Mouse (Mus musculus): ENCODE measurements around the gene Gm11172.
"Not testable (repeated sequence)": the region's sequence is repeated elsewhere in the genome, so short reads cannot be mapped to it uniquely, and the experiment has no call there.

Gm11172 gene

GRCm38 (mm10) chr16:10834911-10835587 is 22.3 kb downstream of the Gm11172 start, which contains the start of gene Rmi2:
TSS of gene Rmi2 (plus strand) at chr16:10835059.
- DNase-seq, result peak; percentile 90 to 94

DNA sequence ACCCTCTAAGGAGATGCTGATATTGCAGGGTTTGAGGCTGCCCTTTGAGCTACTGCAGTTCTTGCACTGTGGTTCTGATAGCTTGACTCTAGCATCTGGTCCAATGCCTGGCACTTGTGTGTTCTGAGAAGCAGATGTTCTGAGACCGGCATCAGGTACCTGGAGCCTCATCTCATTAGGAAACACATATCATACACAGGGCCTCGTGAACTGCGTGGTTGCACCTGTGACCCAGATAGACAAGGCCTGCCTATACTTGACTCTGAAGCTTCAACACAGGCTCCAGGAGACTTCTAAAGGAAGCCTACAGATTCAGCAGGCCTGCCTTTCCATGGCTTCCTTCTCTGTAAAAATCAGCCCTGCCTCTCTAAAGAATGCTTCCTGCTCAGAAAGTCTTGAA is 23.7 kb downstream of the Gm11172 start:
- no peak for DNase-seq

DNA sequence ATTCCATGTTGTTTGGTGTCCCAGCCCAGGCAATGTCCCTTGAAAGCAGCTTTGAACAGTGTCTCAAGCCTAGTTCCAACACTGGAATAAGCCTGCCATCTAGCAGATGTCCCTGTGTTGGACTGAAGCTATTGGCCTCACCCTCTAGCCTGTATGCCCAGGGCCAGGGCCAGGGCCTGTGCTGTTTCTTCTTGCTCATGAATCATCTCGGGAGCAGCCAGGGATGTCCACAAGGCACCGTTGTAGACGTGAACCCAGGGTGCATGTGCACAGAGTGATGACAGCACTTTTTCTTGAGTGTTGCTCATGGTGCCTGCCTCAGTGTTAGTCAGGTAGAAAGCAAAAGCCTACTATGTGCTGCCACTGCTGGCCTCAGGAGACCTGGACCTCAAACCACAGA is 24.5 kb downstream of the Gm11172 start:
- no peak for DNase-seq

GRCm38 (mm10) chr16:10837903-10838302 is 25.2 kb downstream of the Gm11172 start:
- no peak for DNase-seq

DNA sequence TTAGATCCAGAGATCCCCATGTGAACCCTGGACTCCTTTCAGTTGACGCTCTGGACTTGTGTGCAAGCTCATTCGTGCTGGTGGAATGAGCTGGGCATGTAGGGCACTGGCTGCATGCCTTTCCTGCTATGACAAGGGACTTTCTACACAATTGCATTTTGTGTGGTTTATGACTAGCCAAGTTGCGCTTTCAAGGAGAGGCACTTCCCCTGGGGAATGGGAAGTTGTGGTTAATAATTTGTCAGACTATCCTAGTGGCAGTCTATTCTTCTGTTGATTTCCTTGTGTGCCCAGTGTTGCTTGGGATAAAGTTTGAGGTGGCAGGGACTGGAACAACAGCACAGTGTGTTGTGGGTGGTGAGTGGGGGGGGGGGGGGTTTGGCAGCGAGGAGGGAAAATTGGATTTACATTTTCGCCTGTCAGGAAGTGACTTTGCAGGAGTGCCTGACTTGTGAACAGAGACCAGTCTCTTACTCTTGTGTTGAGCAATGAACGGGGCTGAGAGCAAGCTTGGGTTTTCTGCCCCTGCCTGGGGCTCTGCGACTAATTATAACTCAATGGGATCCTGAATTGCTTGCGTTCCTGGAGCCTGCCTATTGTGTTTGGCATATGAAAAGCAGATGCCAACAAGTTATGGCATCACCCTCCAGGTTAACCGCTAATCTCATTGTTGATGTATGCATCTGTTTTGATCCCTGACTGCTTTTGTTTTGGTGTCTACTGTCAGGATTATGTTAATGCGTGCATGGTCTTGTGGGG is 26.0 kb downstream of the Gm11172 start:
- DNase-seq, result peak in 1 of 2 experiments; percentile 44

- no peak for DNase-seq
Measured at GRCm38 (mm10) chr16:10840018-10840417, 27.3 kb downstream of the Gm11172 start.

GRCm38 (mm10) chr16:10842282-10842855 is 29.7 kb downstream of the Gm11172 start:
- peak; percentile 24 to 47 for DNase-seq

DNA sequence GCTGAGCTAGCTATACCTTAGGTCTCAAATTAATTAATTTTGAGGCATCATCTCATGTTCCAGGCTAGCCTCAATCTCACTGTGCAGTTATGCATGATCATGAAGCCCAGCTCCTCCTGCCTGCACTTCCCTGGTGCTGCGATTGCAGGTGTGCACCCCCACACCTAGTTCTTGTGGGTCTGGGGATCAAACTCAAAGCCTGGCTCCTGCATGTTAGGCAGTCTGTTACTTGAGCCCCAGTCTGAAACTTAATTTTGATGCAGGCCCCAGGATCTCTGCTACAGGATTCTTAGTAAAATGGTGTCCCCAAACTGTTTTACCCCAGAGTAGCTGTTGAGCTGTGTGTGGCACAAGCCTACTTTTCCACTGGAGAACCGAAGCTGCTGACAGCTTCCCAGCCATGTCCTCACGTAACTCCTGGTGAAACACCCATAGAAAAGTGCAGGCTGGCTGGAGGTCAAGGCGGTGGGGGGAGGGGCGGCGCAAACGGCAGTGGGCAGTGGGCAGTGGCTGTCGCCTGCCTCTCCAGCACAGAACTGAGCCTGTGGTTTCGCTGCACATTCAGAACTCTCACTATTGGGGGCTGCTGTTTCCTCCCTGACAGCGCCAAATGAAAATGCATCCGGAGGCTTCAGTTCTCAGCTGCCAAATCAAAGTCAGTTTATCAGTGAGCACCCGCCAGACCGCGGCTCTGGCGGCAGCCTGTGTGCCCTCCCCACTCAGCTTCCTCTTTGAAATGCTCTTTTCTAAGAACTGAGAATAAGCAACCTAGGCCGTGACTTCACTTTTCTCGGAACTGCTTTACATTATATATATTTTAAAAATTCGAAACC is 31.0 kb downstream of the Gm11172 start:
- peak; percentile 62 to 75 for DNase-seq

DNA sequence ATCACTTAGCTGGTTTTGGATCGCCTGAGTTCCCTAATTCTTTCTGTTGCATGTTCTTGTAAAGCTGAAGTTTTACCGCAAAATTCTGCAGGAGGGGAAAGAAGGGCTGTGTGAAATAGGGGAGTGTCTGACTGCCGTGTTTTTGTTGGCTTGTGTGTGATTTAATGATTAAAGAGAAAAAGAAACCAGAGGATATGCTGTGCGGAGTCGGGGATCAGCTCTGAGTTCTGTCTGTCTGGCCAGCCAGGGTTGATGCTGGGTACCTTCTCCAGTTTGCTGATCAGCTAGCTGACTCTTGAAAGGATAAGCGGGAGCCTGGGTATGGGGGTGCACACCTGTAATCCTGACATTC is 31.6 kb downstream of the Gm11172 start:
- DNase-seq, result no peak

GRCm38 (mm10) chr16:10845952-10846351 is 33.2 kb downstream of the Gm11172 start:
- DNase-seq, result no peak

GRCm38 (mm10) chr16:10846503-10846902 is 33.8 kb downstream of the Gm11172 start:
- peak; percentile 82 to 84 for DNase-seq

DNA sequence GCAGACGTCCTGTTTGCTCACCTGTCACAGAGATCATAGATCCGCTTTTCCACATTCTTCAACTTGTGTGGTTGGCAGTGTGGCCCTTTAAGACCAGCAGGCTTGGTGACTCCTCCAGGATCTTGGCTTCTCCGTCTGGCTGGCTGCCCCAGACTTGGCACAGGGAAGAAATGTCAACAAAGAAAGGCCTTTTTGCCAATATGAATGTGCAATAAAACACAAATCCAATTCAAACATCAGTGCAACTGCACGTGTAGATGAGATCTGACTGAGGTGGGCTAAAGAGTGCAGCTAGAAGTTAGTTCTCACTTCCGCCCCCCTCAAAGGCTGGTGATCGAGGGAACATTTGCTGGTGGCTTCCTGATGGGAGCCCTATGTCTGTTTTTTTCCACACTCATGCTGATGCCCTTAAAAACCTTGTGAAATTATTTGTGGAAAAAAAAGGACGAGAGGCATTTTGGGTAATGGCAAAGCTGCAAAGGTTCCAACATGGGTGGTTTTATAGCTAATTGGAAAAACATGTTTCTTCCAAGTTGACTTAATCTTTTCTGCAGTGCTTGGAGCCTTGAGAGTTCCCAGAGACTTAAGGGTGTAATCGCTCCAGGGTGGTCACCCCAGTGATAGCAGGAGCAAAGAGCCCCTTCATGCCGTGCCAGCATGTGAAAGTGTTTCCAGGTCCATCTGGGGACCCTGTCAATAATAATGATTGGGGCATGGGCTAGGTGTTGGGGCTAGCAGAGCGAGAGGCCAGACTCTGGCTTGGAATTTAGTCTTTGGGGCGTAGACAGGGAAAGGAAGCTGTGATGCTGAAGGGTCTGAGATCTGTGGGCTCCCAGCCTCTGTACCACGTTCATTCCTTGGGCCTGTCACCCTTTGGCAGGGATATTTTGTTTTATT is 37.5 kb downstream of the Gm11172 start:
- DNase-seq, result peak; percentile 39 to 62

GRCm38 (mm10) chr16:10850905-10851304 is 38.2 kb downstream of the Gm11172 start:
- DNase-seq, result no peak

DNA sequence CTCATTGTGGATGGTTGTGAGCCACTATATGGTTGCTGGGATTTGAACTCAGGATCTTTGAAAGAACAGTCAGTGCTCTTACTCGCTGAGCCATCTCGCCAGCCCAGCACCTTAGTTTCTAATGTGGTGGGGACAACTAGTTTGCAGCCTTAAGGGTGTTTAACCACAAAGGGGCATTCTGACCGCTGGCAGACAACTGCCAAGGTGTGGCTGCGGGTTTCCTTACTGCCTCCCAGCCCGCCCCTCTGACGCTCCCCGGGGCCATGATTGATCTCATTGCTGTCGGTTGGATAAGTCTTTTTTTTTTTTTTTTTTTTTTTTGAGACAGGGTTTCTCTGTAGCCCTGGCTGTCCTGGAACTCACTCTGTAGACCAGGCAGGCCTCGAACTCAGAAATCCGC is 39.5 kb downstream of the Gm11172 start:
- not testable (repeated sequence) for DNase-seq

DNA sequence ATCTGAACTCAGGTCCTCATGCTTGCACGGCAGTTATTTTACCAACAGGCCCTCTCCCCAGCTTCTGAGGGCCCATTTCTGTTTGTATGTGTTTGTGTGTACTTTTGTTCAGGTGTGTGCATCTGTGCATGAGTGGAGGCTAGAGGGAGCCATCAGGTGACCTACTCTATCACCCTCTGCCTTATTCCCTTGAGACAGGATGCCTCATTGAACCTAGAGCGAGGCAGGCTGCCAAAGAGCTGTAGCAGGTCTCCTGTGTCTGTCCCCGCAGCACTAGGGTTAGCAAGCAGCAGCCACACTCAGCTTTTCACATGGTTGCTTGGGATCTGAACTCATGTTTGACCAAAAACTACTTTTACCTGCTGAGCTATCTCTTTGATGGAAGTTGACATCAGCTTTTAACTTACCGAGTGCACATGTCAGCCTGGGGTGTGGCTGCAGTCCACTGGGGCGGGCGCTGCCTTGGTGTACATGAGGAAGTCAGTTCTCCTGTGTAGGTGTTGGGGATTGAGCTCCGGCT is 47.1 kb downstream of the Gm11172 start:
- DNase-seq, result no peak

DNA sequence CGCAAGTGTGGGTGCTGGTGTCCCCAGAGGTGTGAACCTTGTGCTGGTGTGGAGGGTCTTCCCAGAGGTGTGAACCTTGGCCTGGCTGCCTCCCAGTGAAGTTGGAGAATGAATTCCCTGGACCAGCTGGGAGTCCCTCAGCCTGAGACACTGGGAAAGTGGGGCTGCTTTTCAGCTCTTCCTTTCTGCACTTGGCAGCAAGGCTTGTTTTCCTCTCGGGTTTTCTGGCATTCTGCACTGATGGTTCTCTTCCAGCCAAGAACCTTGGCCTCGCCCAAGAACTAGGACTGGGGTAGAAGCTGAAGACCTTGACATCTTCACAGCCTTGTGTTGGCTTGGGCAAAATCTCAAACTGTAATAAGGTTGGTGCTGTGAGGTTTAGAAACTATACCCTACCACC is 48.7 kb downstream of the Gm11172 start:
- DNase-seq, result no peak

All from kidney, postnatal 4 days (tissue).